Mouse (Mus musculus): ENCODE measurements around the gene Cep170b. TPM values are rescaled to one million over a fixed set of nuclear protein-coding genes. Genes with fewer than 3 reads are reported as not detected.

The Cep170b gene
- polyA plus RNA-seq, 1 experiment from 2014 or later = 17.8 TPM

DNA sequence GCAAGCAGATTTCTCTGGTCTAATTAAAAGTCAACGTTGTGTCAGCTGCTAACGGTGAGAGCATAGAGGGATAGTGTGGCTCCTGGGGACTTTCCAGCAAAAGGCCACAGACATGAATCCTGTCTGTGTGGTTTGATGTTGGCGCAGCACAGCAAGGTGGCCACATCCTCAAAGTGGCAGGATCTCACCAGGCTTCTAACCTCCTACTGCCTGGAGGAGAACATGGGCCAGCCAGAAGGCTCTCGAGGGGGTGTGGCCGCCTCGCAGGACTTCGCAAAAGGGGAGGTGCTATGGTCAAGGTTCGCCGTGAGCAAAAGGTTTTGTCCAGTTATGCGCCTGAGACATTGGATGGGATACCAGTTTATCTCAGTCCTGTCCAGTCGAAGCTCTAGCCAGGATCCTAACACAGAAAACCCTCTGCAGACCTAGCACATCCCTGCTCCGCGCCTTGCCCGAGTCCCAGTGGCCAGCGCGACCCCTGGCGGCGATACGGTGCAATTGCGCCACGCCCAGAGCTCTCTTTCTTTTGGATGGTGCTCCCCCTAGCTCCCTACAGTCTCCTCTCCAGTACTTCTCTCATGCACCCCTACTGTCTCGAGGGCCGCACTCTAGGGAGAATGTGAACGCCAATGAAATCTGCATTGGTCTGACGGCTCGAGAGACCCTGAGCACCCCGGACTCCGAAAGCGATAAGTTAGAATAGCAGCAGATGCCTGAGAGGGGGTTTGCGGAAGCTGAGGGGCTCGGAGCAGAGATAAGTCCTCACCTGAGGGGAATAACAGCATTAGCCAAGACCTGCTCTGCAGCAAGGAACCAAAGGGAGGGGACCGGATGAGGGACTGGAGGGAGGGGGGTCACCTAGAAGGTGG, 13.3 kb upstream of the Cep170b start:
- Histone ChIP-seq H3K4me1 (replicated peaks) (peaks cover 7% of the 10 kb centered on the region), H3K9me3 (no peaks in the 10 kb centered on the region), H3K27me3 (peaks cover 39% of the 10 kb centered on the region), H3K36me3 (no peaks in the 10 kb centered on the region), H3K4me3 (replicated peaks) (peak overlapping the region; percentile 27), H3K4me2 (peak overlapping the region; percentile 48), H3K27ac (no peak overlapping the region), H3K9ac (replicated peaks) (no peak overlapping the region; the same call in 1 of the 2 replicates)
- WGBS = 14% methylated on average over 32 of the region's 32 CpGs
- peak; percentile 53; the same call in 1 of the 2 replicates for ATAC-seq (ENCODE audit: insufficient number of reproducible peaks, insufficient read depth, low FRiP score, low TSS enrichment, low read depth)

- Histone ChIP-seq H3K27ac (no peak overlapping the region), H3K4me3 (replicated peaks) (no peak overlapping the region), H3K36me3 (no peaks in the 10 kb centered on the region), H3K4me2 (peak overlapping the region; percentile 48), H3K9me3 (no peaks in the 10 kb centered on the region), H3K9ac (replicated peaks) (no peak overlapping the region), H3K4me1 (replicated peaks) (peaks cover 3% of the 10 kb centered on the region), H3K27me3 (peaks cover 38% of the 10 kb centered on the region)
- 23% methylated on average over 8 of the region's 8 CpGs for WGBS
- ATAC-seq (ENCODE audit: insufficient number of reproducible peaks, insufficient read depth, low FRiP score, low TSS enrichment, low read depth) = no peak
These were observed 12.7 kb upstream of the Cep170b start for GRCm38 (mm10) chr12:112707573-112707869.

- H3K27ac ChIP-seq = peak overlapping the region; percentile 59; the same call in 1 of the 2 replicates
- 76% methylated on average over 3 of the region's 3 CpGs for WGBS
These were observed 6.3 kb upstream of the Cep170b start for GRCm38 (mm10) chr12:112713984-112714383.

GRCm38 (mm10) chr12:112717140-112717539, 3.1 kb upstream of the Cep170b start:
- no peak overlapping the region for H3K4me2 ChIP-seq
- ATAC-seq (ENCODE audit: insufficient number of reproducible peaks, insufficient read depth, low FRiP score, low TSS enrichment, low read depth) = no peak
- H3K4me3 ChIP-seq (replicated peaks) = no peak overlapping the region
- H3K9ac ChIP-seq (replicated peaks) = no peak overlapping the region
- H3K4me1 ChIP-seq (replicated peaks) = peaks cover 28% of the 10 kb centered on the region
- no peaks in the 10 kb centered on the region for H3K36me3 ChIP-seq
- no peaks in the 10 kb centered on the region for H3K9me3 ChIP-seq
- H3K27ac ChIP-seq = no peak overlapping the region
- 25% methylated on average over 7 of the region's 7 CpGs for WGBS
- peaks cover 23% of the 10 kb centered on the region for H3K27me3 ChIP-seq

More at GRCm38 (mm10) chr12:112713984-112714383, 6.3 kb upstream of the Cep170b start:
- no peak for ATAC-seq (ENCODE audit: insufficient number of reproducible peaks, insufficient read depth, low FRiP score, low TSS enrichment, low read depth)
- Histone ChIP-seq H3K9me3 (no peaks in the 10 kb centered on the region), H3K4me1 (replicated peaks) (peaks cover 10% of the 10 kb centered on the region), H3K4me2 (no peak overlapping the region), H3K9ac (replicated peaks) (no peak overlapping the region), H3K36me3 (no peaks in the 10 kb centered on the region), H3K4me3 (replicated peaks) (no peak overlapping the region), H3K27me3 (peaks cover 9% of the 10 kb centered on the region)

DNA sequence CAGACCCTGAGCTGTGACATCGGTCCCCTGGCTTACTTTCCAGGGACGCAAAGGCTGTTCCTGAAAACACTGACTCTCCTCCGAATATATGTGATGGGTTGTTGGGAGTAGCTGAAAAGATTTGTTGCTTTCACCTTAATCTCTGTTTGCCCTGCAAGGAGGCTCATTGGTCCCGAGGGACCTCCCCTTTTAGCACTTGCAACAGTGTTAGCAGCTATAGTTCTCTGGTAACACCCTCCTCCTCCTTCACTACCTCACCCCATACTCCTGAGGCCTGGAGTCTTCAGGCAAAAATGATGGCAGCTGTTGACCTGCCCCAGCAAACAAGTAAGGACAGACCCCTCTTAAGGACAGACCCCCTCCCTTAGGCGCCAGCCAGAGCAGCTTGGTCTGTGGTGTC, 1.3 kb upstream of the Cep170b start:
- peaks cover 40% of the 10 kb centered on the region for H3K4me1 ChIP-seq (replicated peaks)
- no peak for ATAC-seq (ENCODE audit: insufficient number of reproducible peaks, insufficient read depth, low FRiP score, low TSS enrichment, low read depth)
- WGBS = 32% methylated on average over 5 of the region's 5 CpGs
- H3K27ac ChIP-seq = no peak overlapping the region
- no peak overlapping the region for H3K4me3 ChIP-seq (replicated peaks)
- no peaks in the 10 kb centered on the region for H3K9me3 ChIP-seq
- H3K9ac ChIP-seq (replicated peaks) = no peak overlapping the region
- H3K27me3 ChIP-seq = peaks cover 34% of the 10 kb centered on the region
- no peaks in the 10 kb centered on the region for H3K36me3 ChIP-seq
- H3K4me2 ChIP-seq = no peak overlapping the region

GRCm38 (mm10) chr12:112720890-112721423, 702 bp downstream of the Cep170b start:
- 36% methylated on average over 12 of the region's 12 CpGs for WGBS
- Histone ChIP-seq H3K9me3 (no peaks in the 10 kb centered on the region), H3K27me3 (peaks cover 34% of the 10 kb centered on the region), H3K4me2 (peak overlapping the region; percentile 94), H3K36me3 (peaks cover 10% of the 10 kb centered on the region), H3K4me3 (replicated peaks) (peak overlapping the region; percentile 94), H3K27ac (peak overlapping the region; percentile 77), H3K9ac (replicated peaks) (no peak overlapping the region), H3K4me1 (replicated peaks) (peaks cover 40% of the 10 kb centered on the region)
- no peak for ATAC-seq (ENCODE audit: insufficient number of reproducible peaks, insufficient read depth, low FRiP score, low TSS enrichment, low read depth)

DNA sequence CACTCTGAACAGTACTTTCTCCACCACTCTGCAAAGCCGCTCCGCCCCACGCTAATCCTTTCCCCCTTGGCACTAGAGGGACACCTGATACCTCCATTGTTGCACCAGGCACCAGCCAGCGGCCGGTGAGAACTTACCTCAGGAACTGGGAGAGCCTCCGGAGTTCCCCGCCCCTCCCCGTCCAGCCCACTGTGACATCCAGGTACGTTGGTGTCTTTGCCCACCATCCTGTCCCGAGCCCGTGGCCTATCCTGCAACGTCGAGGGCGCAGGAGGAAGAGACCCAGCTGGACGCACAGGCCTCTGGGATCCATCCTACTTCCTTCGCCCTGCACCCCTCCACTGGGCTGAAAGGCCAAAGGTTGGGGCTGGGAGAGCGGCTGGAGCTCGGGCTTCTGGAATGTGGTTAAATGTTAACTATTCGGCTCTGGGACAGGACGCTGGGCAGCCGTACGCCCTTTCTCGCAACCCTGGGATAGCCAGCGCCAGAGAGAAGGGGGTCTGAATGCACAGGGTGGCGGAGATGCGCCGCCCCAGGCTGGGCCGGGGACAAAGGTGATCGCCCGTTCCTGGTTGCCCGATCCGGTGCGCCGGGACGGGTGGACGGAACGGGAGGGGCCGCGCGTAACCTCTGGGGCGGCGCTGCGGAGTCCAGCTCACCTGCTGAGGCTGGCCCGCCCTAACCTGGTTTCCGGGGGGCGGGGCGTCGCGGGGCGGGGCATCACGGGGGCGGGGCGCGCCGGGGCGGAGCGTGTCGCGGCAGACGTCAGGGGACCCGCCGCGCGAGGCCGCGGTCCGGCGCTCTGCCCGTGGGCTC, 1.4 kb downstream of the Cep170b start:
- Histone ChIP-seq H3K4me3 (replicated peaks) (peak overlapping the region; percentile 94), H3K27ac (peak overlapping the region; percentile 77), H3K4me1 (replicated peaks) (peaks cover 40% of the 10 kb centered on the region), H3K4me2 (peak overlapping the region; percentile 94), H3K36me3 (peaks cover 12% of the 10 kb centered on the region), H3K27me3 (peaks cover 34% of the 10 kb centered on the region), H3K9me3 (no peaks in the 10 kb centered on the region), H3K9ac (replicated peaks) (peak overlapping the region; percentile 91)
- ATAC-seq (ENCODE audit: insufficient number of reproducible peaks, insufficient read depth, low FRiP score, low TSS enrichment, low read depth) = peak; percentile 43
- WGBS = 2% methylated on average over 66 of the region's 69 CpGs

DNA sequence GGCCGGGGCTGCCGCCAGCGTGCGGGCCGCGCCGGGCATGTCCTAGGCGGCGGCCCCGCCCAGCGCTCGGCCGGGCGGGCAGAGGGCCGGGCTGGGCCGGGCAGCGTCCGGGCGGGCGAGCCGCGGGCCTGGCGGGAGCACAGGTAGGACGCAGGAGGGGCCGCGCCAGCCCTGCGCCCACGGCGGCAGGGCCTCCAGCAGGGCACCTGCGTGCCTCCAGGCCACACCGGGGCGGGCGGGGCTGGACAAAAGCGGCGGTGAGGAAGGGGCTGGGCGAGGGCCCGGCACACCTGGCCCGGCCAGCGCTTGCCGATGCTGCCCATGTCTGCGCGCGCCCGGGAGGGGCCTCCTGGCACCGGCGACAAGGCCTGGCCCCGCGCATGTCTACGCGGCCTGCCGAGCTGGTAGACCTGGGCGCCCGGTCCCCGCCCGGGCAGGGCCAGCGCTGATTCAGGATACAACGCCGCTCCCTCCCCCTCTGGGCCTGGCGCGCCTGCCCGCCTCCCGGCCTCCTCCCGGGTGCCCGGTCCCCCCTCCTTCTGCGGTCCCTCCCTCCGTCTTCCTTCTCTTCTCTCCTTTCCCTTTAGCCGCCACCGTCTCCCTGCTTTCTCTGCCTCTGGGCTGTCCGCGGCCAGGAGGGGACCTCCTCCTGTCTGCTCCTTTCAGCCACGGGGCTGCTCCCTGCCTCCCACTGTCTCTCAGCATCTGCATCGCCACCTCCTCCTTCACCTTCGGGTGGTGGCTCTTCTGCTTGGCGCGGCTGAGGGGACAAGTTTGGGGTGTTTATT, 2.2 kb downstream of the Cep170b start:
- H3K9ac ChIP-seq (replicated peaks) = peak overlapping the region; percentile 91
- peaks cover 40% of the 10 kb centered on the region for H3K4me1 ChIP-seq (replicated peaks)
- peaks cover 19% of the 10 kb centered on the region for H3K36me3 ChIP-seq
- peak overlapping the region; percentile 94 for H3K4me3 ChIP-seq (replicated peaks)
- peak overlapping the region; percentile 94 for H3K4me2 ChIP-seq
- peaks cover 34% of the 10 kb centered on the region for H3K27me3 ChIP-seq
- H3K27ac ChIP-seq = peak overlapping the region; percentile 54; the same call in 1 of the 2 replicates
- WGBS = 0% methylated on average over 58 of the region's 75 CpGs
- ATAC-seq (ENCODE audit: insufficient number of reproducible peaks, insufficient read depth, low FRiP score, low TSS enrichment, low read depth) = peak; percentile 9; the same call in 1 of the 2 replicates
- H3K9me3 ChIP-seq = no peaks in the 10 kb centered on the region

GRCm38 (mm10) chr12:112723028-112723330, 2.7 kb downstream of the Cep170b start:
- H3K9me3 ChIP-seq = no peaks in the 10 kb centered on the region
- H3K4me2 ChIP-seq = peak overlapping the region; percentile 94
- H3K27me3 ChIP-seq = peaks cover 34% of the 10 kb centered on the region
- 10% methylated on average over 5 of the region's 5 CpGs for WGBS
- peaks cover 23% of the 10 kb centered on the region for H3K36me3 ChIP-seq
- 0 out of 2 replicates have a peak overlapping the region, but pooled peaks have one; percentile 23 for H3K27ac ChIP-seq
- H3K4me1 ChIP-seq (replicated peaks) = peaks cover 40% of the 10 kb centered on the region
- peak overlapping the region; percentile 91 for H3K9ac ChIP-seq (replicated peaks)
- peak overlapping the region; percentile 94 for H3K4me3 ChIP-seq (replicated peaks)
- peak; percentile 40 for ATAC-seq (ENCODE audit: insufficient number of reproducible peaks, insufficient read depth, low FRiP score, low TSS enrichment, low read depth)

DNA sequence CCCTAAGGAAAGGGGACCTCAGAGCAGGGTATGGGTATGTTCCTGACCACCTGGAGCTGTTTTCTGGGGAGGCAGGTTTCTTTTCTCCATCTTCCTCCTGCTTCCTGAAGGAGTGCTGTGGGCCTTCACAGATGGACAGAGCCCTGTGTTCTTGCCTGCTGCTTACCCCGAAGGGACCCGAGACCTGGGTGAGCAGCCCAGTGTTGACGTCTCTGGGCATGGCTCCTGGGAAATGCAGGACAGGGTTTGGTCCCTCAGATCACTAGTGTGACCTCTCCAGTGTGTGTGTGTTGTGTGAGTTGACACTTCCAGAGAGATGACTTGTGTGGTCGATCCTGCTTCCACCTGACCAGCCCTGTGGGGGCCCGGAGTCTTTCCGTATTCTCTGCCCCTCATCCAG, 3.2 kb downstream of the Cep170b start:
- no peak for ATAC-seq (ENCODE audit: insufficient number of reproducible peaks, insufficient read depth, low FRiP score, low TSS enrichment, low read depth)
- Histone ChIP-seq H3K27me3 (peaks cover 34% of the 10 kb centered on the region), H3K4me3 (replicated peaks) (peak overlapping the region; percentile 94), H3K36me3 (peaks cover 23% of the 10 kb centered on the region), H3K27ac (no peak overlapping the region), H3K4me2 (peak overlapping the region; percentile 94), H3K9me3 (no peaks in the 10 kb centered on the region), H3K4me1 (replicated peaks) (peaks cover 40% of the 10 kb centered on the region), H3K9ac (replicated peaks) (peak overlapping the region; percentile 91; the same call in 1 of the 2 replicates)
- 90% methylated on average over 6 of the region's 6 CpGs for WGBS
